Mouse (Mus musculus) hindbrain, postnatal 0 days (tissue): ENCODE results near the gene Atxn2l. TPM values are rescaled to one million over a fixed set of nuclear protein-coding genes. Genes with fewer than 3 reads are reported as not detected.

Experiments
- ATAC-seq: fragments of 200-750 bp; cut with Nextera tagmentation; 2 replicates; pipeline ENCODE4 v1.8.0; 2017; ENCODE audit warnings: mild to moderate bottlenecking, moderate TSS enrichment, moderate library complexity
- DNase-seq: peaks from one replicate; pipeline ENCODE4 v3.0.0-alpha.2; 2015; ENCODE audit warnings: low spot score
- H3K27ac ChIP-seq: fragments of 300-500 bp; sonication (generic); 2 replicates; pipeline ENCODE4 v1.5.1; 2014; ENCODE audit warnings: mild to moderate bottlenecking
- H3K27me3 ChIP-seq: fragments of 300-500 bp; sonication (generic); 2 replicates; pipeline ENCODE4 v1.6.1; 2014; ENCODE audit warnings: low read length, mixed read lengths; ENCODE audit not compliant: insufficient read depth
- H3K36me3 ChIP-seq: fragments of 300-500 bp; sonication (generic); 2 replicates; pipeline ENCODE4 v1.6.1; 2014; ENCODE audit warnings: low read length, mixed read lengths; ENCODE audit not compliant: insufficient read depth
- H3K4me1 ChIP-seq: fragments of 300-500 bp; sonication (generic); 2 replicates; pipeline ENCODE4 v1.6.1; 2014; ENCODE audit warnings: antibody characterized with exemption, low read length, mixed read lengths; ENCODE audit not compliant: insufficient read depth
- H3K4me2 ChIP-seq: fragments of 300-500 bp; sonication (generic); 2 replicates; pipeline ENCODE4 v1.6.1; 2014; ENCODE audit warnings: low read depth, mild to moderate bottlenecking, low read length, moderate library complexity, mixed read lengths
- H3K4me3 ChIP-seq: fragments of 300-500 bp; sonication (generic); 2 replicates; pipeline ENCODE4 v1.5.1; 2014; ENCODE audit warnings: low read length
- H3K9ac ChIP-seq: fragments of 300-500 bp; sonication (generic); replicated peaks from 2 replicates; pipeline ENCODE4 v1.6.1; 2014; ENCODE audit warnings: mild to moderate bottlenecking, low read length, moderate library complexity, mixed read lengths
- H3K9me3 ChIP-seq: fragments of 300-500 bp; sonication (generic); 2 replicates; pipeline ENCODE4 v1.6.1; 2016; ENCODE audit warnings: low read length, mixed read lengths
- CTCF ChIP-seq: IDR thresholded peaks from 2 replicates; pipeline ENCODE4 v1.5.1; 2016; ENCODE audit warnings: antibody characterized with exemption, control low read depth, low read depth
- WGBS: fragments of 180-500 bp; shearing (Covaris S2); extraction: QIAGEN DNeasy Blood & Tissue Kit; methylation state at CpG from one replicate; pipeline ENCODE4 v1.1.7; 2014; 5-methylcytosine and 5-hydroxymethylcytosine counted together
- polyA plus RNA-seq: library from polyadenylated mRNA; unstranded; fragments of >200 nt; fragmentation: Nextera tagmentation; extraction: Ambion mirVana; gene quantifications from 2 replicates; pipeline ENCODE4 v1.2.1, GENCODE M21; 2015
- total RNA-seq: library from RNA; depleted of rRNA; stranded (reverse); fragments of >200 nt; gene quantifications from 2 replicates; pipeline ENCODE4 v1.2.3, GENCODE M21; 2014

The Atxn2l gene
- total and polyA plus RNA-seq, 2 experiments from 2014 or later = 54.0 to 71.1 TPM

GRCm38 (mm10) chr7:126464836-126465235 is 38.4 kb downstream of the Atxn2l start:
- no peak for ATAC-seq
- H3K4me3 ChIP-seq = no peak overlapping the region
- H3K27ac ChIP-seq = no peak overlapping the region
- TF ChIP-seq CTCF = no peak
- no peak overlapping the region for H3K9ac ChIP-seq
- no peak for DNase-seq
- H3K4me1 ChIP-seq = no peaks in the 10 kb centered on the region
- H3K4me2 ChIP-seq = no peak overlapping the region
- WGBS = 50% methylated on average over 5 of the region's 5 CpGs
- H3K36me3 ChIP-seq = peaks cover 15% of the 10 kb centered on the region
- H3K27me3 ChIP-seq = no peaks in the 10 kb centered on the region
- no peaks in the 10 kb centered on the region for H3K9me3 ChIP-seq

- no peaks in the 10 kb centered on the region for H3K9me3 ChIP-seq
- no peaks in the 10 kb centered on the region for H3K27me3 ChIP-seq
- no peak overlapping the region for H3K27ac ChIP-seq
- DNase-seq (no peak), ATAC-seq (no peak)
- no peak overlapping the region for H3K4me3 ChIP-seq
- TF ChIP-seq CTCF = no peak
- no peak overlapping the region for H3K9ac ChIP-seq
- H3K36me3 ChIP-seq = peaks cover 13% of the 10 kb centered on the region
- WGBS = 64% methylated on average over 4 of the region's 4 CpGs
- no peaks in the 10 kb centered on the region for H3K4me1 ChIP-seq
- H3K4me2 ChIP-seq = no peak overlapping the region
These were observed 39.1 kb downstream of the Atxn2l start for GRCm38 (mm10) chr7:126464121-126464520.

GRCm38 (mm10) chr7:126463547-126463946 is 39.7 kb downstream of the Atxn2l start:
- WGBS = 52% methylated on average over 4 of the region's 4 CpGs
- Histone ChIP-seq H3K27ac (no peak overlapping the region), H3K9me3 (no peaks in the 10 kb centered on the region), H3K4me1 (no peaks in the 10 kb centered on the region), H3K4me3 (no peak overlapping the region), H3K9ac (no peak overlapping the region), H3K36me3 (peaks cover 7% of the 10 kb centered on the region), H3K4me2 (no peak overlapping the region), H3K27me3 (no peaks in the 10 kb centered on the region)
- ATAC-seq (no peak), DNase-seq (no peak)
- no peak for TF ChIP-seq CTCF

GRCm38 (mm10) chr7:126463004-126463403 is 40.2 kb downstream of the Atxn2l start, which contains the start of gene Atp2a1:
Gene Atp2a1, minus strand, starts transcription at chr7:126463108.
- Histone ChIP-seq H3K4me1 (no peaks in the 10 kb centered on the region), H3K4me2 (no peak within 1 kb of the TSS), H3K4me3 (no peak within 1 kb of the TSS), H3K27ac (no peak within 1 kb of the TSS), H3K9me3 (no peaks in the 10 kb centered on the region), H3K27me3 (no peaks in the 10 kb centered on the region), H3K9ac (no peak within 1 kb of the TSS), H3K36me3 (peaks cover 2% of the 10 kb centered on the region)
- TF ChIP-seq CTCF = no peak
- ATAC-seq (no peak), DNase-seq (no peak)
- 48% methylated on average over 5 of the region's 5 CpGs for WGBS

- Histone ChIP-seq H3K4me1 (no peaks in the 10 kb centered on the region), H3K9ac (no peak overlapping the region), H3K36me3 (no peaks in the 10 kb centered on the region), H3K9me3 (no peaks in the 10 kb centered on the region), H3K27ac (no peak overlapping the region), H3K27me3 (no peaks in the 10 kb centered on the region), H3K4me3 (no peak overlapping the region), H3K4me2 (no peak overlapping the region)
- ATAC-seq (no peak), DNase-seq (no peak)
- 66% methylated on average over 3 of the region's 3 CpGs for WGBS
- no peak for TF ChIP-seq CTCF
These were observed 41.6 kb downstream of the Atxn2l start for GRCm38 (mm10) chr7:126461626-126462025.

GRCm38 (mm10) chr7:126460623-126461399 is 42.4 kb downstream of the Atxn2l start:
- WGBS = 55% methylated on average over 10 of the region's 10 CpGs
- DNase-seq (no peak), ATAC-seq (no peak)
- no peaks in the 10 kb centered on the region for H3K4me1 ChIP-seq
- no peaks in the 10 kb centered on the region for H3K27me3 ChIP-seq
- H3K27ac ChIP-seq = no peak overlapping the region
- H3K9me3 ChIP-seq = no peaks in the 10 kb centered on the region
- H3K4me3 ChIP-seq = no peak overlapping the region
- H3K4me2 ChIP-seq = no peak overlapping the region
- no peaks in the 10 kb centered on the region for H3K36me3 ChIP-seq
- no peak for TF ChIP-seq CTCF
- H3K9ac ChIP-seq = no peak overlapping the region
